32 mouse cellular contexts compared by ENCODE assay signal in genomic region chr8:78932069-78932468, GRCm38 (mm10).
"Had no signal": no experiment of that assay in that cellular context is flagged by ENCODE, and none has a peak within 500 bp of the region (broad histone marks: within the 10 kb centered on the region; RNA-seq: fewer than 3 reads in every experiment).

No protein-coding gene starts in this region.

- H3K4me3 ChIP-seq: left cerebral cortex, adult 2 months; limb, embryonic 10.5 days; limb, embryonic 12.5 days; limb, embryonic 13.5 days; limb, embryonic 15.5 days; liver, embryonic 12.5 days; liver, embryonic 13.5 days; liver, embryonic 15.5 days; lung, embryonic 15.5 days; megakaryocyte, embryonic 14.5 days; midbrain, embryonic 10.5 days; midbrain, embryonic 12.5 days; midbrain, embryonic 13.5 days; midbrain, embryonic 15.5 days; myocyte had no signal

- H3K27me3 ChIP-seq: limb, embryonic 12.5 days; limb, embryonic 13.5 days; limb, embryonic 15.5 days; liver, embryonic 12.5 days; liver, embryonic 13.5 days; liver, embryonic 15.5 days; lung, embryonic 15.5 days; megakaryocyte, embryonic 14.5 days; midbrain, embryonic 12.5 days; midbrain, embryonic 13.5 days; midbrain, embryonic 15.5 days had no signal

- H3K4me1 ChIP-seq: limb, embryonic 13.5 days; limb, embryonic 15.5 days; liver, embryonic 12.5 days; liver, embryonic 13.5 days; liver, embryonic 15.5 days; megakaryocyte, embryonic 14.5 days; midbrain, embryonic 12.5 days; midbrain, embryonic 13.5 days; midbrain, embryonic 15.5 days had no signal

- H3K9me3 ChIP-seq: limb, embryonic 10.5 days; limb, embryonic 12.5 days; limb, embryonic 13.5 days; limb, embryonic 15.5 days; liver, embryonic 12.5 days; liver, embryonic 13.5 days; liver, embryonic 15.5 days; lung, embryonic 15.5 days; midbrain, embryonic 10.5 days; midbrain, embryonic 12.5 days; midbrain, embryonic 13.5 days; midbrain, embryonic 15.5 days had no signal

- H3K9ac ChIP-seq: limb, embryonic 12.5 days; limb, embryonic 13.5 days; limb, embryonic 15.5 days; liver, embryonic 12.5 days; liver, embryonic 13.5 days; liver, embryonic 14.5 days; liver, embryonic 15.5 days; liver, postnatal 0 days; lung, embryonic 14.5 days; lung, embryonic 15.5 days; midbrain, embryonic 12.5 days; midbrain, embryonic 13.5 days; midbrain, embryonic 15.5 days had no signal

- H3K4me2 ChIP-seq: limb, embryonic 12.5 days; limb, embryonic 13.5 days; limb, embryonic 15.5 days; liver, embryonic 11.5 days; liver, embryonic 12.5 days; liver, embryonic 13.5 days; liver, embryonic 15.5 days; lung, embryonic 14.5 days; lung, embryonic 15.5 days; midbrain, embryonic 11.5 days; midbrain, embryonic 12.5 days; midbrain, embryonic 13.5 days; midbrain, embryonic 15.5 days had no signal

- H3K36me3 ChIP-seq: limb, embryonic 10.5 days; limb, embryonic 12.5 days; limb, embryonic 13.5 days; limb, embryonic 15.5 days; liver, embryonic 12.5 days; liver, embryonic 13.5 days; liver, embryonic 15.5 days; lung, embryonic 15.5 days; midbrain, embryonic 10.5 days; midbrain, embryonic 12.5 days; midbrain, embryonic 13.5 days; midbrain, embryonic 15.5 days had no signal

- ATAC-seq: liver, embryonic 12.5 days; liver, postnatal 0 days; lung, postnatal 0 days; midbrain, embryonic 13.5 days; midbrain, embryonic 15.5 days; midbrain, embryonic 16.5 days had no signal

- DNase-seq: left cerebral cortex, postnatal 4 days; liver; liver, embryonic 13.5 days; liver, postnatal 0 days; lung, adult 18-20 months; lung, adult 2 months; lung, embryonic 14.5 days; lung, postnatal 10 days; lung, postnatal 14 days; lung, postnatal 36 days; lung, postnatal 4 days; midbrain, embryonic 14.5 days had no signal

- H3K27ac ChIP-seq: left cerebral cortex, adult 2 months; limb, embryonic 10.5 days; limb, embryonic 12.5 days; limb, embryonic 13.5 days; limb, embryonic 15.5 days; liver, embryonic 12.5 days; liver, embryonic 13.5 days; liver, embryonic 14.5 days; liver, embryonic 15.5 days; lung, embryonic 15.5 days; macrophage; midbrain, embryonic 10.5 days; midbrain, embryonic 12.5 days; midbrain, embryonic 13.5 days; midbrain, embryonic 15.5 days had no signal
